Mouse (Mus musculus): ENCODE results near the gene Slc38a6. TPM values are rescaled to one million over a fixed set of nuclear protein-coding genes. Genes with fewer than 3 reads are reported as not detected.

The Slc38a6 gene
- total and polyA plus RNA-seq, 3 experiments, result 3.1 to 6.1 TPM; not detected in 1

- TF ChIP-seq HCFC1 (IDR thresholded peaks at IDR 0.05; ENCODE audit: low read depth, low read length), result peak; percentile 93
- 0 out of 2 replicates have a peak, but pooled peaks have one; percentile 46 for TF ChIP-seq GABPA (IDR thresholded peaks at IDR 0.05; ENCODE audit: low read depth, low read length)
- no peak for TF ChIP-seq USF2 (IDR thresholded peaks at IDR 0.05; ENCODE audit: borderline replicate concordance in 1 of 2, insufficient read depth in 1 of 2, low read depth in 1 of 2, low read length in 2 of 2)
- peak; percentile 30; the same call in 1 of the 2 replicates for TF ChIP-seq ZC3H11A (IDR thresholded peaks at IDR 0.05; ENCODE audit: low read depth, low read length)
Measured at GRCm38 (mm10) chr12:73286287-73287092, at the start of gene Slc38a6, which contains the start of gene Trmt5 (continued).

- no peak overlapping the region for H3K4me3 ChIP-seq (ENCODE audit: control insufficient read depth in 1 of 2, insufficient read depth in 1 of 2, low read depth in 2 of 2, low read length in 2 of 2)
- DNase-seq (ENCODE audit: low read depth, low spot score), result no peak
- H3K79me2 ChIP-seq (ENCODE audit: control insufficient read depth, insufficient read depth, low read length, poor library complexity), result no peaks in the 10 kb centered on the region
- H3K9ac ChIP-seq (ENCODE audit: control insufficient read depth, low read depth, low read length, poor library complexity, severe bottlenecking), result no peak overlapping the region
- H3K4me1 ChIP-seq (ENCODE audit: control insufficient read depth in 1 of 2, insufficient read depth in 2 of 2, low read length in 2 of 2), result 0 out of 4 replicates have a peak, but pooled peaks cover 0 to 2% of the 10 kb centered on the region in 2 experiments
- no peaks in the 10 kb centered on the region for H3K9me3 ChIP-seq (replicated peaks; ENCODE audit: insufficient read depth, low read length)
- H3K36me3 ChIP-seq (ENCODE audit: control insufficient read depth in 1 of 2, insufficient read depth in 2 of 2, low read length in 2 of 2), result no peaks in the 10 kb centered on the region
- no peaks in the 10 kb centered on the region for H3K27me3 ChIP-seq (ENCODE audit: control insufficient read depth in 1 of 2, insufficient read depth in 2 of 2, low read length in 2 of 2)
- TF ChIP-seq MYC (IDR thresholded peaks at IDR 0.05; ENCODE audit: low read depth, low read length) (no peak), EP300 (IDR thresholded peaks at IDR 0.05; ENCODE audit: low read depth in 1 of 2, low read length in 2 of 2) (no peak), USF2 (IDR thresholded peaks at IDR 0.05; ENCODE audit: borderline replicate concordance in 1 of 2, insufficient read depth in 1 of 2, low read depth in 1 of 2, low read length in 2 of 2) (no peak), SIN3A (IDR thresholded peaks at IDR 0.05; ENCODE audit: low read length) (no peak)
- no peak overlapping the region for H3K27ac ChIP-seq (ENCODE audit: control insufficient read depth, low read depth, low read length)
Measured at GRCm38 (mm10) chr12:73241960-73242359, 44.6 kb upstream of the Slc38a6 start.

GRCm38 (mm10) chr12:73245687-73246086 is 40.9 kb upstream of the Slc38a6 start:
- TF ChIP-seq EP300 (IDR thresholded peaks at IDR 0.05; ENCODE audit: low read depth in 1 of 2, low read length in 2 of 2), result no peak
- no peak for TF ChIP-seq GABPA (IDR thresholded peaks at IDR 0.05; ENCODE audit: low read depth, low read length)
- no peak for TF ChIP-seq HCFC1 (IDR thresholded peaks at IDR 0.05; ENCODE audit: low read depth, low read length)
- no peak for TF ChIP-seq ZNF384 (IDR thresholded peaks at IDR 0.05; ENCODE audit: low read depth, low read length)
- TF ChIP-seq ZKSCAN1 (IDR thresholded peaks at IDR 0.05; ENCODE audit: low read depth, low read length), result no peak
- no peak for TF ChIP-seq UBTF (IDR thresholded peaks at IDR 0.05; ENCODE audit: borderline replicate concordance, insufficient read depth, low read depth, low read length)
- no peak for TF ChIP-seq MAZ (IDR thresholded peaks at IDR 0.05; ENCODE audit: low read depth, low read length)
- no peak for TF ChIP-seq POLR2AphosphoS2 (IDR thresholded peaks at IDR 0.05; ENCODE audit: low read length)
- TF ChIP-seq MYC (IDR thresholded peaks at IDR 0.05; ENCODE audit: low read depth, low read length), result no peak
- TF ChIP-seq CHD1 (IDR thresholded peaks at IDR 0.05; ENCODE audit: low read depth, low read length), result no peak
- no peak for TF ChIP-seq RAD21 (IDR thresholded peaks at IDR 0.05; ENCODE audit: low read depth, low read length)
- no peak for TF ChIP-seq TAL1 (IDR thresholded peaks at IDR 0.05; ENCODE audit: low read length)
- no peak for TF ChIP-seq E2F4 (IDR thresholded peaks at IDR 0.05; ENCODE audit: borderline replicate concordance, low read depth, low read length)
- no peak for TF ChIP-seq MAFK (IDR thresholded peaks at IDR 0.05; ENCODE audit: borderline replicate concordance, low read depth, low read length)
- TF ChIP-seq USF1 (IDR thresholded peaks at IDR 0.05; ENCODE audit: low read depth, low read length), result no peak
- TF ChIP-seq ZC3H11A (IDR thresholded peaks at IDR 0.05; ENCODE audit: low read depth, low read length), result no peak
- Histone ChIP-seq H3K27me3 (ENCODE audit: control insufficient read depth in 1 of 2, insufficient read depth in 2 of 2, low read length in 2 of 2) (no peaks in the 10 kb centered on the region), H3K4me3 (ENCODE audit: control insufficient read depth in 1 of 2, insufficient read depth in 1 of 2, low read depth in 2 of 2, low read length in 2 of 2) (no peak overlapping the region), H3K79me2 (ENCODE audit: control insufficient read depth, insufficient read depth, low read length, poor library complexity) (no peaks in the 10 kb centered on the region), H3K9me3 (replicated peaks; ENCODE audit: insufficient read depth, low read length) (no peaks in the 10 kb centered on the region), H3K27ac (ENCODE audit: control insufficient read depth, low read depth, low read length) (no peak overlapping the region), H3K9ac (ENCODE audit: control insufficient read depth, low read depth, low read length, poor library complexity, severe bottlenecking) (no peak overlapping the region), H3K36me3 (ENCODE audit: control insufficient read depth in 1 of 2, insufficient read depth in 2 of 2, low read length in 2 of 2) (no peaks in the 10 kb centered on the region; a peak in 1 of 4 replicates), H3K4me1 (ENCODE audit: control insufficient read depth in 1 of 2, insufficient read depth in 2 of 2, low read length in 2 of 2) (0 out of 4 replicates have a peak, but pooled peaks cover 0 to 2% of the 10 kb centered on the region in 2 experiments)
- DNase-seq (ENCODE audit: low read depth, low spot score), result no peak
